Mouse (Mus musculus): ENCODE measurements around the gene Pde4d. TPM values are rescaled to one million over a fixed set of nuclear protein-coding genes. Genes with fewer than 3 reads are reported as not detected.

Pde4d gene
- polyA plus RNA-seq, 1 experiment: not detected

DNA sequence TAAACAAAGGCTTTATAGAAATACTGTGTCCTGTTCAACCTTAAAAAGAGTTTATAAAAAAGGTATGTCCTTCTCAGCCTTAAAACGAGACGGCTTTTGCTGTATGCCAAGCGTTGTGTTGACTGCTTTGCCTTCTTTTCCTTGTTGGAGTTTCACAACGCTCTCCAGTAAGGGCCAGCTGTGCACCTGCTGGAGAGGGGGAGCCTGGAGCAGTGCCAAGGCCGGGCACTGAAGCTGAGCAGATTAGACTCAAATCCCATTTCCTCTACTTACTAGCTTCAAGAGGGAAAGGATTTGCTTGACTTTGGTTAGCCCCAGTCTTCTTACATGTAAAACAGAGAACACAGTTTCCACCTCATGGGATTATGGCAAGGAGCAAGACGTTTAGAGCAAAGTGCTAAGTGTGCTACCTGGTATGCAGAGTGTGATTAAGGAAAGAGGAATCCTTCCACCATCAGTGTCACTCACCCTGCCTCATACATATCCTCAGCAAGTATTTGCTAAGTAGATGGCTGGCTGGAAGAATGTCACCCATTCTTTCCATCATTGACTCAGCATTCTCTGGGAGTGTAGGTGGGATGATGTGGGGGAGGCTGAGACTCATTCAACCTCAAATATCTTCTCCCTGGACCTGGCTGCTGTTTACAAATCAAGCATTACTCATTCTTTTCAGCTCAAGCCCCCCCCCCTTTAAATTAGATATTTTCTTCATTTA is 149.6 kb downstream of the Pde4d start:
- H3K4me1 ChIP-seq (ENCODE audit: control insufficient read depth, insufficient read depth, low read length): no peaks in the 10 kb centered on the region
- TF ChIP-seq POLR2A (IDR thresholded peaks at IDR 0.05; ENCODE audit: insufficient read depth, low read depth, low read length) (no peak), CTCF (IDR thresholded peaks at IDR 0.05; ENCODE audit: insufficient read depth, low read depth, low read length) (no peak)
- H3K27ac ChIP-seq (ENCODE audit: insufficient read depth, low read depth, low read length): no peak overlapping the region
- 43% methylated on average over 6 of the region's 6 CpGs for WGBS
- H3K4me3 ChIP-seq (ENCODE audit: insufficient read depth, low read depth, low read length): no peak overlapping the region

DNA sequence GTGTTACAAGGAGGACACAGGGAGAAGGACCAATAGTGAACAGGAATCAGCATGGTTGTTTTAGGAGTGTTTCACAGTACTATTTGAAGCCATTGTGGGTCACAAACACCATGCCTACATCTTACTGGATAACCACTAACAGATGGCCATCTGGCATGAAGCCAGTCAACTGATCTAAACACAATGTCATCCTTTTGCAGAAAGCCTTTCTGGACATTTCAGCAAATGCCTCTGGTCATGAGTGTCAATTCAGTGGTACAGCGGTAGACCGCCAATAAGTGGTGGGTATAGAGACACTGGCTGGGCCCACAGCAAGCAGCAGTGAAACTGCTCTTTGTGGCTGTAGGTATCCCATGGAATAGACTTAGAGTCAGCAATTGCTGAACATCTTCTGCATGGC is 151.3 kb downstream of the Pde4d start:
- Histone ChIP-seq H3K4me1 (ENCODE audit: control insufficient read depth, insufficient read depth, low read length) (no peaks in the 10 kb centered on the region), H3K27ac (ENCODE audit: insufficient read depth, low read depth, low read length) (no peak overlapping the region), H3K4me3 (ENCODE audit: insufficient read depth, low read depth, low read length) (no peak overlapping the region)
- TF ChIP-seq POLR2A (IDR thresholded peaks at IDR 0.05; ENCODE audit: insufficient read depth, low read depth, low read length) (no peak), CTCF (IDR thresholded peaks at IDR 0.05; ENCODE audit: insufficient read depth, low read depth, low read length) (no peak)
- WGBS: 93% methylated on average over 2 of the region's 2 CpGs

DNA sequence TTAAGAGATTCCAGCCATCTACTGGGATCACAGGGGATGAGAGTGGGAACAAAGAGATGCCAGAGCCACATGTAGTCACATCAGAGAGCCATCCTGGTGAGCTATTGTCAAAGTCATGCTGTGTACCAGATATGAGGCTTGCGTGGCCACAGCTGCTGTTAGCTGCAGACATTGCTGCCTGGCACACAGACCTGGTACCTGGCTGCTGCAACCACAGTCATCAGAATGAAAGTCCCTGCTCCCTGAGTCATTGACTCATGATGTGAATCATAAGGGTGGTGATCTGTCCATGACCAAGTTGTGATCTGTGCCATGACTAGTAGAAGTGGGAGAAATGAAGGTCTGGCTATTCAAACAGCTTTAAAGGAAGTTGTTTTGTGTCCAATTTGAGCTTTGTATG is 153.8 kb downstream of the Pde4d start:
- H3K27ac ChIP-seq (ENCODE audit: insufficient read depth, low read depth, low read length): no peak overlapping the region
- no peaks in the 10 kb centered on the region for H3K4me1 ChIP-seq (ENCODE audit: control insufficient read depth, insufficient read depth, low read length)
- 86% methylated on average over 1 of the region's 1 CpGs for WGBS
- TF ChIP-seq CTCF (IDR thresholded peaks at IDR 0.05; ENCODE audit: insufficient read depth, low read depth, low read length) (no peak), POLR2A (IDR thresholded peaks at IDR 0.05; ENCODE audit: insufficient read depth, low read depth, low read length) (no peak)
- H3K4me3 ChIP-seq (ENCODE audit: insufficient read depth, low read depth, low read length): no peak overlapping the region

DNA sequence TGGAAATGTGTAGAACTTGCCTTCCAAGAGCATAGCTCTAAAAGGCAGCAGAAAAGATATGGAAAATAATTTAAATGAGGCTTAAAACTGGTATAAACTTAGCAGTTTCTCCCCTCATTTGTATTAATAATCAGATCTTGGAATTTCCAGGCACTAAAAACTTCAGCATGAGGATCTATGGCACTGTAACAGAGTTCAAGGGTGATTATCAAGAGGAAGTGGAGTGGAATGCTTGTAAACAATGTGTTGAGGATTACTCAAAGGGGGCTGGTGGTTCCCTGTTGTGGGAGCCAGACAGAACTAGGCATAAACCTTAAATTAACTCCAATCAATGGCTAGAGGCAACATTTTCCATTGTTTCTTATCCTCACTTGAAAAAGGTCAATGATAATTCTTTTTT is 154.5 kb downstream of the Pde4d start:
- Histone ChIP-seq H3K4me1 (ENCODE audit: control insufficient read depth, insufficient read depth, low read length) (no peaks in the 10 kb centered on the region), H3K27ac (ENCODE audit: insufficient read depth, low read depth, low read length) (no peak overlapping the region), H3K4me3 (ENCODE audit: insufficient read depth, low read depth, low read length) (no peak overlapping the region)
- TF ChIP-seq POLR2A (IDR thresholded peaks at IDR 0.05; ENCODE audit: insufficient read depth, low read depth, low read length) (no peak), CTCF (IDR thresholded peaks at IDR 0.05; ENCODE audit: insufficient read depth, low read depth, low read length) (no peak)

DNA sequence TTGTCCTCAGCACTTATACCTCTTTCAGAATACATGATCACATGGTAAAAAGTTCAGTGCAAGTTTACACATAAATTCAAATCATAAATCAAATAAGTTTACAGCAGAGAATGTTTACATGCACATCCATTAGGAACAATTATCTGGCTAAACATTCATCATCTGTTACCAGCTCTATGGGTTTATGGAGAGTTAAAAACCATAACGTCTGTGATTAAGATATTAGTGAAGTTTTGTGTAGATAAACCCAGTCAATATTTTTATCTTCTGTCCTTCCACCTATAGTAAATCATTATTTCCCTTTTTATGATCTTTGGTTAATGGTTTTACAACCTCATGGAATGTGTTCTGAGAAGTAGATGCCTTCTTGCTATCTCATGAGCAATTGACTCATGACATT is 168.5 kb downstream of the Pde4d start:
- H3K4me3 ChIP-seq (ENCODE audit: insufficient read depth, low read depth, low read length): no peak overlapping the region
- WGBS: 82% methylated on average over 1 of the region's 1 CpGs
- no peak overlapping the region for H3K27ac ChIP-seq (ENCODE audit: insufficient read depth, low read depth, low read length)
- no peaks in the 10 kb centered on the region for H3K4me1 ChIP-seq (ENCODE audit: control insufficient read depth, insufficient read depth, low read length)
- TF ChIP-seq POLR2A (IDR thresholded peaks at IDR 0.05; ENCODE audit: insufficient read depth, low read depth, low read length) (no peak), CTCF (IDR thresholded peaks at IDR 0.05; ENCODE audit: insufficient read depth, low read depth, low read length) (no peak)

DNA sequence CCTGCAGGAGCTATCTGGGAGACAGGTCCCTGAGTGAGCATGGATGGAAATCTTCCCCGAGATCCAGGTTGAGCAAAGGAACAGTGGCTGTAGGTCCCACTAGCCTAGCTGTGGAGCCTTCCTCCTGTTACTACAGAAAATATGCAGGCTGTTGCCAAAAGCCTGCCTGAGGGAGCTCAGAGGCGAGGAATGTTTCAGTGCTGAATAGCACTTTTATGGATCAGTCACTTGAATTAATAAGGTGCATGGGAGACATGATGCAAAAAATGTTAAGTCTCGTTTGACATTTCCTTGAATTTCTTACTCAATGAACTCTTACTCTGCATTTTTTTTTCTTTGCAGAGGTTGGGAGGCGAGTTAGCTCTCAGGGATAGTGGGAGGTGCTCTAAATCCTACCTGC is 172.9 kb downstream of the Pde4d start:
- 64% methylated on average over 4 of the region's 4 CpGs for WGBS
- no peak overlapping the region for H3K4me3 ChIP-seq (ENCODE audit: insufficient read depth, low read depth, low read length)

DNA sequence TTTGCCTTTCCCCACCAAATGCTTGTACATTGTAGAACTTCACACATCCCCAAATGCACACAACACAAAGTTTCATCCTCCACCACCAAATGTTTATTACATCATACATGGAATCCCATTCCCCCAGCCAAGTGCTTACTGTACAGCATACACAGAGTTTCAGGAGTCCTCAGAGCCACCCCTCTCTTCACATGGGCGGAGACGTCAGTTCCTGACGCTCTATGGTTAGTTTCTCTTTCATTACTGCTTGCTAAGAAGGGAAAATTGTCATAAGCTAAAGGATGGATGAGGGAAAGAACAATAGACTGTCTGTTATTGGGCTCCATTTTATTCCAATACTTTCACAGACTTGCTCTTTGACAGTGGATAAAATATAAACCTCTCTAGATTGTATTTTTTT is 174.2 kb downstream of the Pde4d start:
- TF ChIP-seq POLR2A (IDR thresholded peaks at IDR 0.05; ENCODE audit: insufficient read depth, low read depth, low read length) (no peak), CTCF (IDR thresholded peaks at IDR 0.05; ENCODE audit: insufficient read depth, low read depth, low read length) (no peak)
- no peak overlapping the region for H3K4me3 ChIP-seq (ENCODE audit: insufficient read depth, low read depth, low read length)
- no peaks in the 10 kb centered on the region for H3K4me1 ChIP-seq (ENCODE audit: control insufficient read depth, insufficient read depth, low read length)
- WGBS: 68% methylated on average over 3 of the region's 3 CpGs
- no peak overlapping the region for H3K27ac ChIP-seq (ENCODE audit: insufficient read depth, low read depth, low read length)

More for the DNA sequence above, 172.9 kb downstream of the Pde4d start:
- TF ChIP-seq POLR2A (IDR thresholded peaks at IDR 0.05; ENCODE audit: insufficient read depth, low read depth, low read length) (no peak), CTCF (IDR thresholded peaks at IDR 0.05; ENCODE audit: insufficient read depth, low read depth, low read length) (no peak)
- no peaks in the 10 kb centered on the region for H3K4me1 ChIP-seq (ENCODE audit: control insufficient read depth, insufficient read depth, low read length)
- no peak overlapping the region for H3K27ac ChIP-seq (ENCODE audit: insufficient read depth, low read depth, low read length)

DNA sequence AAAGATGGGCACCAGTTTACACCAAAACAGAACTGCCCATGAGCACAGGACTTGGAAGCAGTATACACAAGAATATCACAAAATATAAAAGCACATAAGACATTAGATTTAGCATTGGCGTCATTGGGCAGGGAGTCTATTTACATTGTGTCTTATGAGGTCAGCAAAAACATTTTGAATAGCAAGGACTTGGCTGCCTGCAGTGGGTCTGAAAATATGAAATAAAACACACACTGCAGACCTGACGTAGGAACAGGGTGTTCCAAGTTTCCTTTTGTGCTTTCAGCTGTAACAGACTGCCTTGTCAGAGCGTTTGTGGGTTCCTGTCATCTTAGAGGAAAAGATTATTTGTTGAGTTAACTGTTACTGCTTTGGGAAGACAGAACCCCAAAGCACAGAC is 176.4 kb downstream of the Pde4d start:
- TF ChIP-seq POLR2A (IDR thresholded peaks at IDR 0.05; ENCODE audit: insufficient read depth, low read depth, low read length): no peak
- no peak for TF ChIP-seq CTCF (IDR thresholded peaks at IDR 0.05; ENCODE audit: insufficient read depth, low read depth, low read length)
- Histone ChIP-seq H3K4me1 (ENCODE audit: control insufficient read depth, insufficient read depth, low read length) (no peaks in the 10 kb centered on the region), H3K27ac (ENCODE audit: insufficient read depth, low read depth, low read length) (no peak overlapping the region), H3K4me3 (ENCODE audit: insufficient read depth, low read depth, low read length) (no peak overlapping the region)
- 82% methylated on average over 3 of the region's 3 CpGs for WGBS

DNA sequence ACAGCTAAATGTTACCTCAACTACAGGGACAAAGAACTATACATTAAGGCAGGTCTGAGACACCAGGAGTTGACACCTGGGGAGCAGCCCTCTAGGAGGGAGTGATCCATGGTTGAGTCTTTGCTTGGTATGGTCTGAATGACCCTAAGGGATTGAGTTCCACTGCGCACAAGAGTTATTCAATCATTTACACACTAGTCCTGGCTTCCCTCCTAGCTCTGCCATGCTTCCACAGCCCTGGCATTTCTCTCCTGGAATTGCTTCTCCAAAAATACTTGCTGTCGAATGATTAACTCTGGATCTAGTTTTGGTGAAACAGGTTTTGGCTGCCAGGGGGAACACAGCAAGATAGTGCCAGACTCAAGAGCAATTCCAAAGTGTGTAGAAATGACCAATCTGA is 178.8 kb downstream of the Pde4d start:
- WGBS: 89% methylated on average over 2 of the region's 2 CpGs
- no peaks in the 10 kb centered on the region for H3K4me1 ChIP-seq (ENCODE audit: control insufficient read depth, insufficient read depth, low read length)
- TF ChIP-seq POLR2A (IDR thresholded peaks at IDR 0.05; ENCODE audit: insufficient read depth, low read depth, low read length) (no peak), CTCF (IDR thresholded peaks at IDR 0.05; ENCODE audit: insufficient read depth, low read depth, low read length) (no peak)
- H3K4me3 ChIP-seq (ENCODE audit: insufficient read depth, low read depth, low read length): no peak overlapping the region
- H3K27ac ChIP-seq (ENCODE audit: insufficient read depth, low read depth, low read length): no peak overlapping the region

DNA sequence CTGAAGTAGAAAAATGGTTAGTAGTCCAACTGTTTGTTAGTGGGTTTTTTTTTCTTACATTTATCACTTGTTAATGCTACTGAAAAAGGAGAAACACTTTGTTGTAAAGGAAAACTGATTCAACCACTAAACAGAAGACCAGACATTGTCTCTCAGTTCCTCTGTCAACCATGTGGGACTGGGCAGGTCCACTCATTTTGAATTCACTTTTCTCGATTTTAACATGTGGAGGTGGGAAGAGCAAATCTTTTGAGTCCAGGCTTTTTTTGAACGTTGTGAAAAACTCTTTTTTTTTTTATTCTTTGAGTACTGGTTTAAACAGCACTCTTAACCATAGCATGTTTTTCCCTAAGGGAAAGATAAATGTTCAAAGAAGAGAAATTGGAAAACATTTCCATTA is 180.8 kb downstream of the Pde4d start:
- Histone ChIP-seq H3K27ac (ENCODE audit: insufficient read depth, low read depth, low read length) (no peak overlapping the region), H3K4me3 (ENCODE audit: insufficient read depth, low read depth, low read length) (no peak overlapping the region), H3K4me1 (ENCODE audit: control insufficient read depth, insufficient read depth, low read length) (no peaks in the 10 kb centered on the region)
- 64% methylated on average over 2 of the region's 2 CpGs for WGBS
- no peak for TF ChIP-seq CTCF (IDR thresholded peaks at IDR 0.05; ENCODE audit: insufficient read depth, low read depth, low read length)
- no peak for TF ChIP-seq POLR2A (IDR thresholded peaks at IDR 0.05; ENCODE audit: insufficient read depth, low read depth, low read length)
